Mouse (Mus musculus) frontal cortex, adult (tissue): ENCODE measurements around the gene Il10rb.
A peak's percentile ranks its signal among the peaks of the same experiment; 100 is the strongest.

Experiments
- ATAC-seq: cut with Nextera tagmentation; 2 replicates; pipeline ENCODE4 v1.9.2; 2017; ENCODE audit warnings: mild to moderate bottlenecking, moderate library complexity, mixed read lengths; ENCODE audit not compliant: low TSS enrichment

Il10rb gene

DNA sequence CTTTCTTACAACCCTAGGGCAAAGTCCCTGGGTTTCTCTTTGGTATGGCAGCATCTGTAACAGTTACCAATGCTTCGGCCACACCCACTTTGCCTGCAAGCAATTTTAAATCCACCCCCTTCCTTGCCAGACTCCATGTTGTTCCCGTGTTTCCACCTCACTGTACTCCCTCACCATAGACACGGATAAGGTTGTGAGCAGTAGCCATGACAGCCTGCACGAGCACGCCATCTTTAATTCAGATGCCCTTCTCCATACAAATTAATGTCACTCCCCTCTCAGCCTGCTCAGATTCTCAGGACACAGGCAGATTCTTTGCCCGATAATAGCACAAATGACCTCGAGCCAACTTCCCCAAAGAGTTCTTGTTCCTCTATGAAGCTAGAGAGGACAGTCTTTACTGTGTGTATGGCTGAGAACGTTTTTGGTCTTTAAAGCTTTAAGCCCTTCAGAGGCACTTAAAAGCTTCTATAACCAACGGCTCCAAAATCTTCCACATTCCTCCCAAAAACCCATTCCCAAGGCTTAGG is 23.6 kb upstream of the Il10rb start:
- no peak for ATAC-seq

DNA sequence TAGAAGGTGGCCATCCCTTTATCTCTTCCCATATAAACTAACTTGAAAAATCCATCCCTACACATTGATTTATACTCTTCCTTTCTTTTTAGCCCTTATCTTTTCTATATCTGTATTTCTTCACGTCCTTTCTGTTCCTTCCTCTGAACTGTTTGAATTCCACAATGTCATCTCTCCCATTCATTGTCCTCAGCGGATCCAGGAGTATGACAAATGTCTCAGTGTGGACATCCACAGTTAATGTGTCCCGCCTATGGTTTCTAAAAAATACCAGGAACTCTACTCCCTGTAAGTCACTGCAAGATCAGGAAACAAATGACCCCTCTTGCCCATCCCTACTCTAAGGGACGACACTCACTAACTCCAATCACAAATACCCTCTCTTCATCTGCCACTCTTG is 21.7 kb upstream of the Il10rb start:
- no peak for ATAC-seq

GRCm38 (mm10) chr16:91385621-91386020 is 20.3 kb upstream of the Il10rb start:
- no peak for ATAC-seq

DNA sequence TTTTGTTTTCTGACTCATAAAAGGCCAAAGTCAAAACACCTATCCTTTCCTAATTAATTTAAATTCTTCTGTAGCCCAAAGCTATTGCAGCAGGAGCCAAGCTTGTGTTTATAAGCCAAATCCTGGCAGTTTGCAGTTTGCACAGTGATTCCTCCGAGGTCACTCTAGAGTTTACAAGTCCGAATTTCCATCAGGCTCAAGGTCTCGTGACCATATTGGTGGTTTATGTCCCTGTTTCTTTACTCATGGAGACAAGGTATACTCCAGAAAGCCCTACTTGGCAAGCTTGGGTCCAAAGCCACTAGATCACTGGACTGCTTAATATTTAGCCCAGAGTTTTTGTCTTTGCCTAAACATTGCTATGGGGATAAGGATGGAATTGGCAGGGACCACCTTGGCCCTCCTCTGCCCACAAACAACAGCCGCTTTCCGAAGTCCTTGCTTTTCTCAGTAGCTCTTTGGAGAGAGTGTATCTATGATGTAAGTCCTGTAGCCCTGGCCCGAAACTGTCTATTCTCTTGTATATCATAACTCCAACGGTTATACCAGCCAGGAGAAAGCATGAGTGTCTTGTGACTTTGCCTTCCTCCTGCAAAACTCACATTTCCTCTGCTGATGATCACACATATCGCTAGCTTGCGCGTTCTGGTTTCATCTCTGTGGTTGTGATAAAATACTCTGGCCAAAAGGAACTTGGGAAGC is 19.4 kb upstream of the Il10rb start:
- no peak for ATAC-seq

DNA sequence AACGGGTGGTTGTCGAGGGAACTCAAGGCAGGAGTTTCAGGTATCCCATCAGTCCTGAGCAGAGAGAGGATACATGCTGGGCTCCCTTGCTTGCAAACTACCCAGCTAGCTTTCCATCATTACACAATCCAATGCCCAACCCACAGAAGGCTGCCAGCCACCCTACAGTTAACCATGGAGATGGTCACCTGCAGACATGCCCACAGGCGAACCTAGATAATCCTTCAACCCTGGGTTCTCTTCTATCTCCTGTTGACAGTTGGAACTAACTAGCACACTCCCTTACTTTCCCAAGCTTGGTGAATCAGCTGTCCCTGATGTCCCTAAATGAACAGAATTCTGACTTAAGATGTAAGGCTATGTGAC is 18.9 kb upstream of the Il10rb start:
- ATAC-seq: no peak

- no peak for ATAC-seq
Measured at GRCm38 (mm10) chr16:91390100-91390499, 15.9 kb upstream of the Il10rb start.

- no peak for ATAC-seq
Measured at GRCm38 (mm10) chr16:91391421-91391820, 14.5 kb upstream of the Il10rb start, which contains the start of gene Gm21970. Gene Gm21970 (plus strand): TSS chr16:91391721.

GRCm38 (mm10) chr16:91394826-91395410 is 11.0 kb upstream of the Il10rb start:
- no peak for ATAC-seq

DNA sequence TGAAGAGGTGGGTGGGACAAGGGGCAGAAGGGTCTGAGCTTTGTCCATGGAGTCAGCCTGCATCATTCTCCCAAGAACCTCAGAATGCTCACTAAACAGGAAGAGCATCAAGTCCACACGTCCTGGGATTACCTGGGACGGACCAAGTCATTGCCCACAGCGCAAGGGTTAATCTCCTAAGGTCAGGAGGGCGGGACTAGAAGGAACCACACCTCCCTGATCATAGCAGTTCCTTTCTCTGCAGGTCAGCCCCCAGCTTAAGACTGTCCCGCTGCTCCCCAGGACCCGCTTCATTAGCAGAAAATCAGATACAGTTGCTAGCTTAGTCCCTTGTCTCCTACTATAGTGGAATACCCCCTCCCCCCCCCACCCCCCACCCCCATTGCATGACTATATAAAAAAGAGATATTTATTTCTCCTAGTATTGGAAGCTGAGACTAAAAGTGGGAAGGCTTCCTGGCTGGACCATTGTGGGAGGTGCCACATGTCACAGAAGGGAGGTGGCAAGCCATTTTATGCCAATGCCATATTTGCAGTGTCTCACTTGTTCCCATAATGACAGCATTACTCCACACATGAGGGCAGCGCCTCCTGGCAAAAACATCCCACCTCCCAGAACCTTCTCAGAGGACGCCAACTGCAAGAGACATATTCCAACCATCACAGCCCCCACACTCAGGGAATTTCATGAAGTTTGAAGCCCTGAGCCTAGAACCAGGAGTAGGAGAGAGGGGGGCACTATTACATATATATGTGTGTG is 10.2 kb upstream of the Il10rb start:
- ATAC-seq: 0 out of 2 replicates have a peak, but pooled peaks have one; percentile 27

- no peak for ATAC-seq
Measured at GRCm38 (mm10) chr16:91396844-91397537, 9.0 kb upstream of the Il10rb start.

- ATAC-seq: no peak
Measured at GRCm38 (mm10) chr16:91398030-91398429, 7.9 kb upstream of the Il10rb start.

- no peak for ATAC-seq
Measured at GRCm38 (mm10) chr16:91398944-91399343, 7.0 kb upstream of the Il10rb start.

- no peak for ATAC-seq
Measured at GRCm38 (mm10) chr16:91401569-91402165, 4.3 kb upstream of the Il10rb start.

DNA sequence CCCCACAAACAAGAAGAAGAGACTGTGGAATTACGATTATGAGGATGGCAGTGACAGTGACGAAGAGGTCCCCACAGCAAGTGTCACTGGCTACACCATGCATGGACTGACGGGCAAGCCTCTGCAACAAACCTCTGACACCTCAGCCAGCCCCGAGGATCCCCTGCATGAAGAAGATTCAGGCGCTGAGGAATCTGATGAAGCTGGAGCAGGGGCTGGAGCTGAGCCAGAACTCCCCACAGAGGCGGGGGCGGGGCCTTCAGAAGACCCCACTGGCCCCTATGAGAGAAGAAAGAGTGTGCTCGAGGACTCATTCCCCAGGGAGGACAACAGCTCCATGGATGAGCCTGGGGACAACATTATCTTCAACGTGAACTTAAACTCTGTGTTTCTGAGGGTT is 2.2 kb upstream of the Il10rb start:
- no peak for ATAC-seq

DNA sequence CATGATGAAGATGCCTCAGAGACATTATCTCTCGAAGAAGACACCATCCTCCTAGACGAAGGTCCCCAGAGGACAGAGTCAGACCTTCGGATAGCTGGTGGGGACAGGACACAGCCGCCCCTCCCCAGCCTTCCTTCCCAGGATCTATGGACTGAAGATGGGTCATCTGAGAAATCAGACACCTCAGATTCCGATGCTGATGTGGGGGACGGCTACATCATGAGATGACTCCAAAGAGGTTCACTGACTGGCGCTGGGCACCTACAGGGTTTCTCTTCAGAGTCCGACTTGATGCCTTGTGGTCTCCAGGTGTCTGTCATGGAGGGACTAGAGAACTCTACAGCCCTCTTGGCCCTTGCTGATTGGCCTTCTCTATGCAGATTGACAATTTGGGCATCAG is 1.8 kb upstream of the Il10rb start:
- no peak for ATAC-seq

- no peak for ATAC-seq
Measured at GRCm38 (mm10) chr16:91404828-91405577, 961 bp upstream of the Il10rb start.

DNA sequence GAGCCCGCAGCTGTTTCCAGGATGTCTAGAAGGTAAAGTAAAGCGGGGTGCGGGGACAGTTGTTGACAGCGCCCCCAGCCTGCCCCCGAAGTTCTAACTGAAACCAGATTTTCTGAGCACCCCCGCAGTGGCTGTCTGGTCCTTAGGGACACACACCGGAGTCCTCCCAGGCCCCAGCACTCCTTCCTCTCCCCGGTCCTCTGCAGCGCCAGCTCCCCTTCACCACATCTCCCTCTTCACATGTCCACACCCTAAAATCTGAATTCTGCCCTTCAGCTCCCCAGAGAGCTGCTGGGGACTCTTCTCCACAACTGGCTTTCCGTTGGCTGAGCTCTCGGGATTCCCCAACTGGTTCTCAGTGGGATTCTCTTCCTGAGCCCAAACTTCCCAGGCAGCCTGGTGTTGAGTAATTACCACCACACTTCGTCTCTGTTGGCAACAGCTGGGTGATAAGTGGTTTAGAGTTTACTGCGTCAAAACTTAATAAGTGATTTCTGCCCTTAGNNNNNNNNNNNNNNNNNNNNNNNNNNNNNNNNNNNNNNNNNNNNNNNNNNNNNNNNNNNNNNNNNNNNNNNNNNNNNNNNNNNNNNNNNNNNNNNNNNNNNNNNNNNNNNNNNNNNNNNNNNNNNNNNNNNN is 739 bp downstream of the Il10rb start:
- ATAC-seq: peak; percentile 62

- no peak for ATAC-seq
Measured at GRCm38 (mm10) chr16:91413102-91413844, 7.3 kb downstream of the Il10rb start.

DNA sequence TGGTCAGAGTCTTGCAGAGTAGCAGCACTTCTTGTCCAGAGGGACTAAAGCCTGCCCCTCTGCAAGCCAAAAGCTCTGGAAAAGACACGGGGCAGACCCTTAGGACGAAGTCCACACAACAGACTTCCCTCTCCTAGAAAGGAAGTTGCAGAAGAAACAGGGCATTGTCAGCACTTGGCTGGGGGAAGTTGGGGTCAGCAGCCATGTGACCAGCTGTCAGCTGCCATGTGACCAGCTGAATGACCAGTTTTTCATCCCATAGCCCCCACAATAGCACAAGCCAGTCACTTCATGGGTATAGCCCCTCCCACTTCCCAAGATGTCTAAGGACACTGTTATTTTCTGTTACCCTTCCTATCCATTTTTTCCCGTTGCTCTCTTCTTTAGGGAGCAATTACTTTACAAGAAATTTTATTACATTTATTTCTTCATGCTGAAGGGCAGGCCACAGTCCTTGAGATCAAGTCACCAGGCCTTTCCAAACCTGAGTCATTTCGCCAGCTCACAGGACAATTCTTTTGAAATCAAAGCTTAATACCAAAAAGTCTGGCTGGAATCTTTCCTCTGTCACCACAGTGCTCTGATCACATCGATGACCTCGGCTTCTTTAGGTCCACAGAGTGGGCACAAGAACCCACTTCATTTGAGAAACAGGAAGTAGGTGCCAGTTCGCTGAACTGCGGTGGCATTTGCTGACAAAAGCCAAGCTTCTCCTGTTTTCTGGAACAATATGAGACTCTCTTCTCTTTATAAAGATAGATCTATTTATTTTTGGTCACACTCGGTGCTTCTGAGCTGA is 9.6 kb downstream of the Il10rb start:
- no peak for ATAC-seq
